Mouse (Mus musculus): ENCODE results near the gene Dnah2. TPM values are rescaled to one million over a fixed set of nuclear protein-coding genes. Genes with fewer than 3 reads are reported as not detected.

The Dnah2 gene
- total and polyA plus RNA-seq, 3 experiments = 0.08 to 0.41 (median 0.23) TPM

DNA sequence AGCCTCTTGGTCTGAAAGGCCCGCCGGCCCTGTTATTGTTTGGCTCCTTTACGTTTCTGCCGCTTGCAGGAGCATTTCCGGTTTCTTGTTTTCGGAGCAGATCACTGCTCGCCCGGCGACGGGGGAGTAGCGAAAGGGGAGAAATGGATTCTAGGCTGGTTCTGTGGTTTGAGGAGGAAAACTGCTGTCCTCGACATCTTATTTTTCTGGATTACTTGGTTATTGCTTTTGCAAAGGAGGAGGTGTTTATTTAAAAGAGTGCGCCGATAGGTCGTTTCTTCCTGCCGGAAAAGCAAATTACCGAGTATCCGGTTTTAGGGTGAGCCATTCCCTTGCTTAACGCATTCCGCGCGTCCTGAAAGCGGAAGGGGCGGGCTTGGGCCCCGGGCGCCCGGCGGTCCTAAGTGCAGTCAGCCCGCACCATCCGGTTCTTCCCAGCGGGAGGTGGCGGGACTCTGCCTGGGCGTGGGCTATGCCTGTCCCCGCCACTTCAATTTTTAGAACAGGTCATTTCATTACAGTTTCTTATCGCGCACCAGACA is 32.3 kb upstream of the Dnah2 start:
- peak overlapping the region; percentile 62 for H3K9ac ChIP-seq (ENCODE audit: low read depth, low read length)
- no peaks in the 10 kb centered on the region; the same call in 1 of the 2 replicates for H3K79me2 ChIP-seq (replicated peaks; ENCODE audit: control insufficient read depth, insufficient read depth, low read length)
- peak overlapping the region; percentile 91 for H3K4me3 ChIP-seq
- DNase-seq = peak; percentile 92 to 94
- peaks cover 5% of the 10 kb centered on the region for H3K4me1 ChIP-seq (ENCODE audit: control insufficient read depth, insufficient read depth, low read length)
- TF ChIP-seq CTCF (IDR thresholded peaks at IDR 0.05) (peak; percentile 34), EP300 (IDR thresholded peaks at IDR 0.05; ENCODE audit: insufficient read depth, low read depth, low read length) (no peak), POLR2A (IDR thresholded peaks at IDR 0.05; ENCODE audit: insufficient read depth, low read depth, low read length) (peak; percentile 59)
- no peaks in the 10 kb centered on the region for H3K27me3 ChIP-seq (ENCODE audit: control insufficient read depth, insufficient read depth, low read length)
- no peaks in the 10 kb centered on the region for H3K36me3 ChIP-seq (ENCODE audit: control insufficient read depth, insufficient read depth, low read length)
- H3K27ac ChIP-seq = peak overlapping the region; percentile 89
- intact Hi-C loops (cut with DNase I) = loop anchor here (1.0 to 5.0 kb wide), 2 partner anchors 22 to 101 kb away; partner anchors contain the start of gene Senp3
- under 1% methylated on average over 36 of the region's 36 CpGs for whole genome bisulfite sequencing

DNA sequence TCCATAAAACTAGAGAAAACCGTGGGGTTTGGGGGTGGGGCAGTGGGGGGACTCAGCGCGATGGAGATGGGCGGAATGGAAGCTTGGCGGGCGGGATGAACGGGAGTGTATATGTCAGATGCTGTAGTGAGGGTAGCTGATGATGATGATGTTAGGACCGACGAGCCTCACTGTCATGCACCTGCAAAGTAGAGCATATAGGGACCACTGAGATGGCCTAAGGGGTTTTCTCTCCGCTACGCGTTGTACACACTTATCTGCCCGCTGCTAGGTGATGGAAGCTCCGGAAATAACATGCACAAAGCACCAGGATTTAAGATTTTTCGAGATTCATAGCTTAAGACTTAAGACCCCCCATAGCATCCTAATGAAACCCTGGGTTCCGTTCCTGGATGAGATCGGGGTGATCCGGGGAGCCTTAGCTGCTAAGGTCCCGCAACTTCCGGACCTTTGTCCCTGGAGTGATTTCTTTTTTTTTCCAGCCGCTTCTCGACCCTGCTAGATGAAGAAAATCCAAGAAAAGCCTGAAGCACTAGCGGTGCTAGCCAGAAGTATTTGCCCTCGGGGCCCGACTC is 31.7 kb upstream of the Dnah2 start:
- intact Hi-C loops (cut with DNase I) = loop anchor here (1.0 to 5.0 kb wide), 2 partner anchors 23 to 102 kb away; partner anchors contain the start of gene Senp3

DNA sequence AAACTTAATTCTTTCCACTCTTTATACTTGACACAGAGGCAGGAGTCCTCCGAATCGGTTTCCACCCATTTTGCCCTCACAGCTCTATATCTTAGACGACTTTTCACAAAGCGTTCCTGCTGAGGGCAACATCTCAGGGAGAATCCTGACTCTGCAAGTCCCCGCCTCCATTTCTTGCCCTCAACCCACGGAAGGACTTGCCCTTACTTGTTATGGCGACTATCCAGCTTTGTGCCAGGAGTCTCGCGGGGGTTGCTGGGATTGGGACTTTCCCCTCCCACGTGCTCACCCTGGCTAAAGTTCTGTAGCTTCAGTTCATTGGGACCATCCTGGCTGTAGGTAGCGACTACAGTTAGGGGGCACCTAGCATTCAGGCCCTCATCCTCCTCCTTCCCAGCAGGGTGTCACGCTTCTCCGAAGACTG is 31.2 kb upstream of the Dnah2 start, which contains the start of the genes Wrap53 and Trp53:
Gene Wrap53 (minus strand): TSS at position 165 of the 424 bp plus-strand sequence.
Gene Trp53 (plus strand): TSS at position 269 of the 424 bp plus-strand sequence.
- H3K27me3 ChIP-seq (ENCODE audit: control insufficient read depth, insufficient read depth, low read length) = no peaks in the 10 kb centered on the region
- DNase-seq = peak; percentile 92 to 94
- intact Hi-C loops (cut with DNase I) = loop anchor here (5.0 kb wide), 1 partner anchor 102 kb away; the partner anchor contains the start of gene Senp3

More for the DNA sequence above, 31.7 kb upstream of the Dnah2 start:
- Histone ChIP-seq H3K4me1 (ENCODE audit: control insufficient read depth, insufficient read depth, low read length) (peaks cover 5% of the 10 kb centered on the region), H3K9ac (ENCODE audit: low read depth, low read length) (peak overlapping the region; percentile 62), H3K27ac (peak overlapping the region; percentile 89), H3K27me3 (ENCODE audit: control insufficient read depth, insufficient read depth, low read length) (no peaks in the 10 kb centered on the region), H3K79me2 (replicated peaks; ENCODE audit: control insufficient read depth, insufficient read depth, low read length) (no peaks in the 10 kb centered on the region; the same call in 1 of the 2 replicates), H3K36me3 (ENCODE audit: control insufficient read depth, insufficient read depth, low read length) (no peaks in the 10 kb centered on the region), H3K4me3 (peak overlapping the region; percentile 91)
- WGBS = under 1% methylated on average over 25 of the region's 25 CpGs
- DNase-seq = no peak
- TF ChIP-seq CTCF (IDR thresholded peaks at IDR 0.05) = no peak
- TF ChIP-seq EP300 (IDR thresholded peaks at IDR 0.05; ENCODE audit: insufficient read depth, low read depth, low read length) = no peak
- TF ChIP-seq POLR2A (IDR thresholded peaks at IDR 0.05; ENCODE audit: insufficient read depth, low read depth, low read length) = no peak

DNA sequence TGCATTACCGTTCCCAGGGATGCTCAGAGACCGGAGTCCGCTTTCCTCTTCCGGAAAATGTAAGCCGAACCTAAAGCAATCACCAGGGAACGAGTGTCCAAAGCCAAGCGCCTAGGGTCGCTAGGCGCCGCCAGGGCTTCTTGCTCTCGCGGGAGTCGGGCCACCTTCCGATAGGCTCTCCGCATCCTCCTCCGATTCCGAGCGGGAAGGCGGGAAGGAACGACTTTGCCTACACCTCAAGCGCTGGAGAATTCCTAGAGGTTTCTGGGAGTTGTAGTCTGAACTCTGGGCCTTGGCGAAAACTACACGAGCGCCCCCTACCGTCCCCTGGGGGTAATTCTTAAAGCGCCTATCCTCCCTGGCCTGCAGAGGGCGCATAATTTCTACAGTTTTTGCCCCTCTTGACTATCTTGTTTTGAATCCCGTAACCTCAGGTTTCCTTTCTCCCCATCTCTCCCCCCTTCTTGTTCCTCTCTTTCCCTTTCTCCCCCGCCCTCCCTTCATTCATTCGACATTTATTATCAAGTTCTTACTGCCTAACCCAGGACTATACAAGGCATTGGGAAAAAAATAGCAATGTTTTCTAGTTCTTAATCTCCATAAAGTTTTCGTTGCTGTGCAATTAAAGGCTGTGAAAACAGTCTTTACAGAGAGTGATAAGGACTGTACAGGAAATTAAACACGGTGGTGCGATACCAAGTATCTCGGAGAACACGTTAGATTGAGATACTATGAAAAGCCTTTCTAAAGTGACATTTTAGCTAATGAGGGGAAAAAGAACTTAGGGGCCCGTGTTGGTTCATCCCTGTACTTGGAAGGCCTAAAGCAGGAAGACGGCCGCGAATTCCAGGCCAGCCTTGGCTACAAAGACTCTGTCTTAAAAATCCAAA is 30.5 kb upstream of the Dnah2 start:
- intact Hi-C loops (cut with DNase I) = loop anchor here (1.0 to 5.0 kb wide), 5 partner anchors 33 to 182 kb away; partner anchors contain the start of genes Cyb5d1, Naa38, Senp3 and Tmem88
- peaks cover 5% of the 10 kb centered on the region for H3K4me1 ChIP-seq (ENCODE audit: control insufficient read depth, insufficient read depth, low read length)
- peak; percentile 96 to 97 for DNase-seq
- WGBS = under 1% methylated on average over 39 of the region's 39 CpGs
- H3K79me2 ChIP-seq (replicated peaks; ENCODE audit: control insufficient read depth, insufficient read depth, low read length) = no peaks in the 10 kb centered on the region; the same call in 1 of the 2 replicates
- H3K9ac ChIP-seq (ENCODE audit: low read depth, low read length) = peak overlapping the region; percentile 70
- H3K4me3 ChIP-seq = peak overlapping the region; percentile 91
- peak overlapping the region; percentile 89 for H3K27ac ChIP-seq
- no peaks in the 10 kb centered on the region for H3K27me3 ChIP-seq (ENCODE audit: control insufficient read depth, insufficient read depth, low read length)
- peak; percentile 97 for TF ChIP-seq EP300 (IDR thresholded peaks at IDR 0.05; ENCODE audit: insufficient read depth, low read depth, low read length)
- TF ChIP-seq CTCF (IDR thresholded peaks at IDR 0.05) = no peak; the same call in 1 of the 2 replicates
- peak; percentile 68 for TF ChIP-seq POLR2A (IDR thresholded peaks at IDR 0.05; ENCODE audit: insufficient read depth, low read depth, low read length)
- no peaks in the 10 kb centered on the region for H3K36me3 ChIP-seq (ENCODE audit: control insufficient read depth, insufficient read depth, low read length)

More for the DNA sequence above, 31.2 kb upstream of the Dnah2 start, which contains the start of the genes Wrap53 and Trp53:
- Histone ChIP-seq H3K4me3 (peak within 1 kb of the TSS; percentile 91), H3K79me2 (replicated peaks; ENCODE audit: control insufficient read depth, insufficient read depth, low read length) (no peaks in the 10 kb centered on the region; the same call in 1 of the 2 replicates), H3K27ac (peak within 1 kb of the TSS; percentile 89), H3K9ac (ENCODE audit: low read depth, low read length) (peak within 1 kb of the TSS; percentile 70), H3K4me1 (ENCODE audit: control insufficient read depth, insufficient read depth, low read length) (peaks cover 5% of the 10 kb centered on the region), H3K36me3 (ENCODE audit: control insufficient read depth, insufficient read depth, low read length) (no peaks in the 10 kb centered on the region)
- no peak for TF ChIP-seq CTCF (IDR thresholded peaks at IDR 0.05)
- TF ChIP-seq EP300 (IDR thresholded peaks at IDR 0.05; ENCODE audit: insufficient read depth, low read depth, low read length) = peak; percentile 87
- peak; percentile 87 for TF ChIP-seq POLR2A (IDR thresholded peaks at IDR 0.05; ENCODE audit: insufficient read depth, low read depth, low read length)
- WGBS = under 1% methylated on average over 13 of the region's 13 CpGs

DNA sequence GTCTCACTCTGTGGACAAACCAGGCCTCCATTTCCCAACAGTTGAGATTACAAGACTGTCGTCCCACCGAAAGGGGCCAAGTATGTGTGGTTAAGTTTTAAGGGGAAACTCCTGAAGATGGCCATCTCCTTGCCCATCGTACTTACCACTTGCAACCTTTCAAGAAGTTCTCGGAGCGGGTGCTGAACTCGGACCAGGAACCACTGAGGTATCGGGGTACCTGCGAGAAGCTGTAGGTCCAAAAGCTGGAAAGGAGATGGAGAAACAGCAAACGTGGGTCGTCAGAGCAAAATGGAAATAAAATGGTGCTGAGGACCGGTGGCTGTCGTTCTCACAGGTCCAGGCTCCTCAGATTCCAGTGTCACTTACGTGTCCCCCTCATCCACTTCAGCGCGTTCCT is 29.4 kb upstream of the Dnah2 start:
- Histone ChIP-seq H3K27ac (peak overlapping the region; percentile 73), H3K4me3 (peak overlapping the region; percentile 61), H3K36me3 (ENCODE audit: control insufficient read depth, insufficient read depth, low read length) (no peaks in the 10 kb centered on the region), H3K79me2 (replicated peaks; ENCODE audit: control insufficient read depth, insufficient read depth, low read length) (no peaks in the 10 kb centered on the region; the same call in 1 of the 2 replicates), H3K9ac (ENCODE audit: low read depth, low read length) (peak overlapping the region; percentile 70), H3K4me1 (ENCODE audit: control insufficient read depth, insufficient read depth, low read length) (peaks cover 5% of the 10 kb centered on the region), H3K27me3 (ENCODE audit: control insufficient read depth, insufficient read depth, low read length) (no peaks in the 10 kb centered on the region)
- 19% methylated on average over 15 of the region's 15 CpGs for WGBS
- intact Hi-C loops (cut with DNase I) = loop anchor here (2.0 to 5.0 kb wide), 3 partner anchors 32 to 181 kb away; partner anchors contain the start of genes Cyb5d1, Naa38 and Tmem88
- DNase-seq = no peak
- TF ChIP-seq EP300 (IDR thresholded peaks at IDR 0.05; ENCODE audit: insufficient read depth, low read depth, low read length) (no peak), CTCF (IDR thresholded peaks at IDR 0.05) (no peak), POLR2A (IDR thresholded peaks at IDR 0.05; ENCODE audit: insufficient read depth, low read depth, low read length) (no peak)

All from heart, adult 2 months (tissue).